Mouse (Mus musculus) embryonic facial prominence, embryonic 12.5 days (tissue): ENCODE results near the gene Fgf18. TPM values are rescaled to one million over a fixed set of nuclear protein-coding genes. Genes with fewer than 3 reads are reported as not detected.

Experiments used
- ATAC-seq: fragments of 200-750 bp; cut with Nextera tagmentation; 2 replicates; pipeline ENCODE4 v1.8.0; 2017; ENCODE audit not compliant: insufficient number of reproducible peaks, insufficient read depth, low FRiP score, low TSS enrichment
- H3K27ac ChIP-seq: fragments of 300-500 bp; sonication (generic); 2 replicates; pipeline ENCODE4 v1.5.1; 2016; ENCODE audit warnings: mild to moderate bottlenecking
- H3K27me3 ChIP-seq: fragments of 300-500 bp; sonication (generic); 2 replicates; pipeline ENCODE4 v1.6.1; 2016; ENCODE audit warnings: mild to moderate bottlenecking, moderate library complexity
- H3K36me3 ChIP-seq: fragments of 300-500 bp; sonication (generic); 2 replicates; pipeline ENCODE4 v1.6.1; 2016; ENCODE audit warnings: mild to moderate bottlenecking
- H3K4me1 ChIP-seq: fragments of 300-500 bp; sonication (generic); 2 replicates; pipeline ENCODE4 v1.6.1; 2016
- H3K4me2 ChIP-seq: fragments of 300-500 bp; sonication (generic); replicated peaks from 2 replicates; pipeline ENCODE4 v1.6.1; 2016; ENCODE audit warnings: mild to moderate bottlenecking, moderate library complexity
- H3K4me3 ChIP-seq: fragments of 300-500 bp; sonication (generic); 2 replicates; pipeline ENCODE4 v1.5.1; 2016; ENCODE audit warnings: mild to moderate bottlenecking
- H3K9ac ChIP-seq: fragments of 300-500 bp; sonication (generic); 2 replicates; pipeline ENCODE4 v1.6.1; 2016; ENCODE audit warnings: mild to moderate bottlenecking, moderate library complexity
- H3K9me3 ChIP-seq: fragments of 300-500 bp; sonication (generic); 2 replicates; pipeline ENCODE4 v1.6.1; 2016; ENCODE audit warnings: mild to moderate bottlenecking, moderate library complexity
- WGBS: fragments of 180-500 bp; shearing (Covaris S2); methylation state at CpG from one replicate; pipeline ENCODE4 v1.1.7; 2016; 5-methylcytosine and 5-hydroxymethylcytosine counted together
- polyA plus RNA-seq: library from polyadenylated mRNA; unstranded; fragments of >200 nt; fragmentation: Nextera tagmentation; extraction: Ambion mirVana; gene quantifications from 2 replicates; pipeline ENCODE4 v1.2.1, GENCODE M21; 2016

Fgf18 gene
- polyA plus RNA-seq, 1 experiment from 2014 or later: 11.5 TPM

- H3K27ac ChIP-seq: no peak overlapping the region
- H3K9ac ChIP-seq: no peak overlapping the region
- H3K4me2 ChIP-seq: no peak overlapping the region
- no peaks in the 10 kb centered on the region for H3K27me3 ChIP-seq
- no peak overlapping the region for H3K4me3 ChIP-seq
- H3K36me3 ChIP-seq: no peaks in the 10 kb centered on the region
- no peaks in the 10 kb centered on the region for H3K9me3 ChIP-seq
- 91% methylated on average over 8 of the region's 8 CpGs for WGBS
- H3K4me1 ChIP-seq: no peaks in the 10 kb centered on the region
- no peak for ATAC-seq
These were observed 12.7 kb downstream of the Fgf18 start for GRCm38 (mm10) chr11:33134391-33134986.

GRCm38 (mm10) chr11:33132619-33133338, 14.4 kb downstream of the Fgf18 start:
- 58% methylated on average over 8 of the region's 8 CpGs for WGBS
- Histone ChIP-seq H3K4me2 (no peak overlapping the region), H3K9me3 (no peaks in the 10 kb centered on the region), H3K4me3 (no peak overlapping the region), H3K27me3 (no peaks in the 10 kb centered on the region), H3K9ac (no peak overlapping the region), H3K27ac (no peak overlapping the region), H3K36me3 (no peaks in the 10 kb centered on the region), H3K4me1 (no peaks in the 10 kb centered on the region)
- no peak for ATAC-seq

- ATAC-seq: no peak
- no peak overlapping the region for H3K27ac ChIP-seq
These were observed 20.1 kb downstream of the Fgf18 start for GRCm38 (mm10) chr11:33127058-33127457.

GRCm38 (mm10) chr11:33122575-33123268, 24.5 kb downstream of the Fgf18 start:
- Histone ChIP-seq H3K36me3 (no peaks in the 10 kb centered on the region), H3K27ac (no peak overlapping the region), H3K4me2 (peak overlapping the region; percentile 59), H3K9ac (peak overlapping the region; percentile 29), H3K4me3 (peak overlapping the region; percentile 29), H3K27me3 (no peaks in the 10 kb centered on the region), H3K4me1 (peaks cover 15% of the 10 kb centered on the region; the same call in 1 of the 2 replicates), H3K9me3 (no peaks in the 10 kb centered on the region)
- 0 out of 2 replicates have a peak, but pooled peaks have one; percentile 53 for ATAC-seq
- 2% methylated on average over 37 of the region's 37 CpGs for WGBS

More at GRCm38 (mm10) chr11:33127058-33127457, 20.1 kb downstream of the Fgf18 start:
- H3K4me2 ChIP-seq: no peak overlapping the region
- no peak overlapping the region for H3K4me3 ChIP-seq
- H3K9me3 ChIP-seq: no peaks in the 10 kb centered on the region
- H3K36me3 ChIP-seq: no peaks in the 10 kb centered on the region
- H3K27me3 ChIP-seq: no peaks in the 10 kb centered on the region
- peaks cover 15% of the 10 kb centered on the region; the same call in 1 of the 2 replicates for H3K4me1 ChIP-seq
- H3K9ac ChIP-seq: no peak overlapping the region

- no peak overlapping the region for H3K4me3 ChIP-seq
- no peak overlapping the region for H3K4me2 ChIP-seq
- H3K27ac ChIP-seq: no peak overlapping the region
- WGBS: 69% methylated on average over 8 of the region's 8 CpGs
- H3K27me3 ChIP-seq: no peaks in the 10 kb centered on the region
- no peak overlapping the region for H3K9ac ChIP-seq
- H3K9me3 ChIP-seq: no peaks in the 10 kb centered on the region
- peaks cover 8% of the 10 kb centered on the region; the same call in 1 of the 2 replicates for H3K4me1 ChIP-seq
- no peaks in the 10 kb centered on the region for H3K36me3 ChIP-seq
- no peak for ATAC-seq
These were observed 27.6 kb downstream of the Fgf18 start for GRCm38 (mm10) chr11:33119556-33119955.

- Histone ChIP-seq H3K27ac (no peak overlapping the region), H3K4me2 (no peak overlapping the region), H3K27me3 (no peaks in the 10 kb centered on the region), H3K36me3 (no peaks in the 10 kb centered on the region), H3K4me1 (peaks cover 8% of the 10 kb centered on the region; the same call in 1 of the 2 replicates), H3K4me3 (no peak overlapping the region), H3K9me3 (no peaks in the 10 kb centered on the region), H3K9ac (no peak overlapping the region)
- ATAC-seq: no peak
- 69% methylated on average over 7 of the region's 7 CpGs for WGBS
These were observed 28.1 kb downstream of the Fgf18 start for GRCm38 (mm10) chr11:33119116-33119515.

- no peak overlapping the region for H3K4me3 ChIP-seq
- ATAC-seq: no peak
- H3K27ac ChIP-seq: no peak overlapping the region
- H3K27me3 ChIP-seq: no peaks in the 10 kb centered on the region
- H3K4me2 ChIP-seq: no peak overlapping the region
- no peaks in the 10 kb centered on the region for H3K9me3 ChIP-seq
- no peak overlapping the region for H3K9ac ChIP-seq
- H3K36me3 ChIP-seq: no peaks in the 10 kb centered on the region
- WGBS: 69% methylated on average over 6 of the region's 6 CpGs
- peaks cover 8% of the 10 kb centered on the region; the same call in 1 of the 2 replicates for H3K4me1 ChIP-seq
These were observed 28.7 kb downstream of the Fgf18 start for GRCm38 (mm10) chr11:33118480-33118879.

- H3K4me2 ChIP-seq: no peak overlapping the region
- no peaks in the 10 kb centered on the region for H3K4me1 ChIP-seq
- no peak overlapping the region for H3K4me3 ChIP-seq
- no peaks in the 10 kb centered on the region for H3K36me3 ChIP-seq
- H3K27me3 ChIP-seq: no peaks in the 10 kb centered on the region
- no peak overlapping the region for H3K27ac ChIP-seq
- no peaks in the 10 kb centered on the region for H3K9me3 ChIP-seq
- 94% methylated on average over 3 of the region's 3 CpGs for WGBS
- H3K9ac ChIP-seq: no peak overlapping the region
- no peak for ATAC-seq
These were observed 31.4 kb downstream of the Fgf18 start for GRCm38 (mm10) chr11:33115796-33116195.

- no peak overlapping the region for H3K9ac ChIP-seq
- H3K4me2 ChIP-seq: no peak overlapping the region
- peaks cover 6% of the 10 kb centered on the region; the same call in 1 of the 2 replicates for H3K27me3 ChIP-seq
- H3K36me3 ChIP-seq: no peaks in the 10 kb centered on the region
- no peaks in the 10 kb centered on the region for H3K4me1 ChIP-seq
- WGBS: 35% methylated on average over 1 of the region's 1 CpGs
- no peak; the same call in 1 of the 2 replicates for ATAC-seq
- H3K9me3 ChIP-seq: no peaks in the 10 kb centered on the region
- no peak overlapping the region for H3K4me3 ChIP-seq
- no peak overlapping the region for H3K27ac ChIP-seq
These were observed 34.8 kb downstream of the Fgf18 start for GRCm38 (mm10) chr11:33112407-33112806.

GRCm38 (mm10) chr11:33110111-33110510, 37.1 kb downstream of the Fgf18 start:
- no peaks in the 10 kb centered on the region for H3K4me1 ChIP-seq
- no peaks in the 10 kb centered on the region for H3K9me3 ChIP-seq
- H3K27ac ChIP-seq: no peak overlapping the region
- H3K36me3 ChIP-seq: no peaks in the 10 kb centered on the region
- no peak overlapping the region for H3K4me3 ChIP-seq
- ATAC-seq: no peak
- no peak overlapping the region for H3K4me2 ChIP-seq
- 82% methylated on average over 2 of the region's 2 CpGs for WGBS
- H3K9ac ChIP-seq: no peak overlapping the region
- peaks cover 6% of the 10 kb centered on the region; the same call in 1 of the 2 replicates for H3K27me3 ChIP-seq

GRCm38 (mm10) chr11:33107540-33107939, 39.7 kb downstream of the Fgf18 start:
- 42% methylated on average over 3 of the region's 3 CpGs for WGBS

More at GRCm38 (mm10) chr11:33107540-33107939, 39.7 kb downstream of the Fgf18 start:
- Histone ChIP-seq H3K9ac (no peak overlapping the region), H3K4me2 (no peak overlapping the region), H3K4me3 (no peak overlapping the region), H3K27ac (no peak overlapping the region), H3K36me3 (no peaks in the 10 kb centered on the region), H3K27me3 (peaks cover 6% of the 10 kb centered on the region; the same call in 1 of the 2 replicates), H3K4me1 (no peaks in the 10 kb centered on the region), H3K9me3 (no peaks in the 10 kb centered on the region)
- ATAC-seq: no peak
